Mouse (Mus musculus) myocyte (in vitro differentiated cells): ENCODE results near the gene Axl. TPM values are rescaled to one million over a fixed set of nuclear protein-coding genes. Genes with fewer than 3 reads are reported as not detected.

Experiments used
- H3K27me3 ChIP-seq: one replicate; pipeline ENCODE4 v1.6.1; 2011; ENCODE audit not compliant: control insufficient read depth, insufficient read depth, insufficient read length
- H3K36me3 ChIP-seq: one replicate; pipeline ENCODE4 v1.6.1; 2011; ENCODE audit not compliant: control insufficient read depth, insufficient read depth
- H3K4me2 ChIP-seq: one replicate; pipeline ENCODE4 v1.6.1; 2011; ENCODE audit warnings: low read depth, control low read depth
- H3K4me3 ChIP-seq: one replicate; pipeline ENCODE4 v1.5.1; 2011; ENCODE audit warnings: mild to moderate bottlenecking, control low read depth, moderate library complexity
- H3K79me2 ChIP-seq: one replicate; pipeline ENCODE4 v1.6.1; 2011; ENCODE audit not compliant: control insufficient read depth, insufficient read depth
- H3ac ChIP-seq: one replicate; pipeline ENCODE4 v1.6.1; 2011; ENCODE audit not compliant: control insufficient read depth, insufficient read length
- CEBPB ChIP-seq: IDR thresholded peaks from 2 replicates; pipeline ENCODE4 v1.6.1; 2011; ENCODE audit warnings: mild to moderate bottlenecking, moderate library complexity; ENCODE audit not compliant: poor library complexity, insufficient read depth, severe bottlenecking
- E2F4 ChIP-seq: IDR thresholded peaks from one replicate; pipeline ENCODE4 v1.6.1; 2011; ENCODE audit warnings: mild to moderate bottlenecking, control low read depth, moderate library complexity; ENCODE audit not compliant: insufficient read depth
- MAX ChIP-seq: IDR thresholded peaks from one replicate; pipeline ENCODE4 v1.6.1; 2011; ENCODE audit warnings: low read depth, mild to moderate bottlenecking, control low read depth
- MYOD1 ChIP-seq, 3 experiments: IDR thresholded peaks; one replicate each; pipeline ENCODE4 v1.6.1; 2011; ENCODE audit warnings: control low read depth in 2 of 3, low read depth in 2 of 3, mild to moderate bottlenecking in 2 of 3, moderate library complexity in 1 of 3; ENCODE audit not compliant: insufficient read length in 2 of 3, control insufficient read depth in 1 of 3
- MYOG ChIP-seq, 3 experiments: IDR thresholded peaks; one replicate each; pipeline ENCODE4 v1.6.1; 2011; ENCODE audit warnings: control low read depth in 2 of 3, low read depth in 2 of 3, mild to moderate bottlenecking in 2 of 3; ENCODE audit not compliant: insufficient read length in 2 of 3, control insufficient read depth in 1 of 3, insufficient read depth in 1 of 3
- POLR2A ChIP-seq: IDR thresholded peaks from one replicate; pipeline ENCODE4 v1.6.1; 2011; ENCODE audit warnings: low read depth, mild to moderate bottlenecking, control low read depth, moderate library complexity; ENCODE audit not compliant: insufficient read length
- POLR2AphosphoS2 ChIP-seq: IDR thresholded peaks from one replicate; pipeline ENCODE4 v1.6.1; 2011; ENCODE audit warnings: low read depth, control low read depth; ENCODE audit not compliant: insufficient read length
- REST ChIP-seq: IDR thresholded peaks from one replicate; pipeline ENCODE4 v1.6.1; 2011; ENCODE audit warnings: mild to moderate bottlenecking, control low read depth, moderate library complexity; ENCODE audit not compliant: insufficient read depth, insufficient read length
- SRF ChIP-seq: IDR thresholded peaks from one replicate; pipeline ENCODE4 v1.6.1; 2011; ENCODE audit warnings: low read depth; ENCODE audit not compliant: control insufficient read depth, insufficient read length
- TCF12 ChIP-seq: IDR thresholded peaks from one replicate; pipeline ENCODE4 v1.6.1; 2011; ENCODE audit warnings: mild to moderate bottlenecking, control low read depth; ENCODE audit not compliant: poor library complexity, insufficient read depth, severe bottlenecking
- TCF3 ChIP-seq: IDR thresholded peaks from one replicate; pipeline ENCODE4 v1.6.1; 2011; ENCODE audit warnings: low read depth, control low read depth; ENCODE audit not compliant: insufficient read length
- USF1 ChIP-seq: IDR thresholded peaks from one replicate; pipeline ENCODE4 v1.6.1; 2011; ENCODE audit warnings: low read depth, mild to moderate bottlenecking, control low read depth, moderate library complexity
- polyA plus RNA-seq: library from polyadenylated mRNA; unstranded; fragments of >200 nt; fragmentation: generic; extraction: Trizol; gene quantifications from one replicate; pipeline ENCODE4 v1.2.1, GENCODE M21; 2012; ENCODE audit warnings: missing spikeins

Gene Axl
- polyA plus RNA-seq, 1 experiment = 112 TPM

GRCm38 (mm10) chr7:25803460-25803859, 15.0 kb upstream of the Axl start:
- no peak overlapping the region for H3ac ChIP-seq
- no peak overlapping the region for H3K4me2 ChIP-seq
- no peaks in the 10 kb centered on the region for H3K79me2 ChIP-seq
- H3K4me3 ChIP-seq = no peak overlapping the region
- no peaks in the 10 kb centered on the region for H3K27me3 ChIP-seq
- TF ChIP-seq MAX (no peak), TCF3 (no peak), SRF (no peak), USF1 (no peak), TCF12 (no peak), POLR2AphosphoS2 (no peak), POLR2A (no peak), MYOG (IDR thresholded peaks at IDR 0.05; ENCODE audit: control insufficient read depth in 1 of 3, insufficient read depth in 1 of 3, insufficient read length in 2 of 3, low read depth in 2 of 3) (no peak), E2F4 (no peak), REST (no peak), CEBPB (no peak), MYOD1 (IDR thresholded peaks at IDR 0.05; ENCODE audit: control insufficient read depth in 1 of 3, insufficient read length in 2 of 3, low read depth in 2 of 3) (no peak)
- no peaks in the 10 kb centered on the region for H3K36me3 ChIP-seq

- H3K4me3 ChIP-seq = no peak overlapping the region
- TF ChIP-seq POLR2A (peak; percentile 48), USF1 (no peak), E2F4 (no peak), MYOD1 (IDR thresholded peaks at IDR 0.05; ENCODE audit: control insufficient read depth in 1 of 3, insufficient read length in 2 of 3, low read depth in 2 of 3) (peak in 1 of 3 experiments; percentile 31), REST (no peak), TCF12 (no peak), TCF3 (no peak), POLR2AphosphoS2 (peak; percentile 29), CEBPB (no peak), MYOG (IDR thresholded peaks at IDR 0.05; ENCODE audit: control insufficient read depth in 1 of 3, insufficient read depth in 1 of 3, insufficient read length in 2 of 3, low read depth in 2 of 3) (no peak), SRF (no peak), MAX (no peak)
Observed at GRCm38 (mm10) chr7:25802241-25803125, 14.0 kb upstream of the Axl start.

GRCm38 (mm10) chr7:25801031-25801430, 12.5 kb upstream of the Axl start:
- TF ChIP-seq MYOD1 (IDR thresholded peaks at IDR 0.05; ENCODE audit: control insufficient read depth in 1 of 3, insufficient read length in 2 of 3, low read depth in 2 of 3) (no peak), SRF (no peak)
- no peak overlapping the region for H3K4me2 ChIP-seq
- H3K4me3 ChIP-seq = no peak overlapping the region
- no peaks in the 10 kb centered on the region for H3K27me3 ChIP-seq
- no peak overlapping the region for H3ac ChIP-seq
- H3K79me2 ChIP-seq = no peaks in the 10 kb centered on the region
- H3K36me3 ChIP-seq = no peaks in the 10 kb centered on the region

More at GRCm38 (mm10) chr7:25802241-25803125, 14.0 kb upstream of the Axl start:
- H3ac ChIP-seq = no peak overlapping the region
- no peaks in the 10 kb centered on the region for H3K36me3 ChIP-seq
- H3K79me2 ChIP-seq = no peaks in the 10 kb centered on the region
- no peaks in the 10 kb centered on the region for H3K27me3 ChIP-seq
- peak overlapping the region; percentile 63 for H3K4me2 ChIP-seq

GRCm38 (mm10) chr7:25799369-25799768, 10.9 kb upstream of the Axl start:
- Histone ChIP-seq H3ac (no peak overlapping the region), H3K27me3 (no peaks in the 10 kb centered on the region), H3K79me2 (no peaks in the 10 kb centered on the region), H3K4me3 (no peak overlapping the region), H3K36me3 (no peaks in the 10 kb centered on the region), H3K4me2 (no peak overlapping the region)
- TF ChIP-seq TCF12 (no peak), TCF3 (no peak), MYOG (IDR thresholded peaks at IDR 0.05; ENCODE audit: control insufficient read depth in 1 of 3, insufficient read depth in 1 of 3, insufficient read length in 2 of 3, low read depth in 2 of 3) (no peak), E2F4 (no peak), MYOD1 (IDR thresholded peaks at IDR 0.05; ENCODE audit: control insufficient read depth in 1 of 3, insufficient read length in 2 of 3, low read depth in 2 of 3) (no peak), SRF (no peak), POLR2AphosphoS2 (no peak), MAX (no peak), POLR2A (no peak), CEBPB (no peak)

GRCm38 (mm10) chr7:25798540-25798939, 10.0 kb upstream of the Axl start:
- Histone ChIP-seq H3K79me2 (no peaks in the 10 kb centered on the region), H3ac (no peak overlapping the region), H3K4me2 (no peak overlapping the region), H3K27me3 (no peaks in the 10 kb centered on the region), H3K36me3 (no peaks in the 10 kb centered on the region), H3K4me3 (no peak overlapping the region)
- TF ChIP-seq TCF12 (no peak), TCF3 (no peak), POLR2A (no peak), REST (no peak), USF1 (no peak), MYOG (IDR thresholded peaks at IDR 0.05; ENCODE audit: control insufficient read depth in 1 of 3, insufficient read depth in 1 of 3, insufficient read length in 2 of 3, low read depth in 2 of 3) (no peak), MAX (no peak), E2F4 (no peak), MYOD1 (IDR thresholded peaks at IDR 0.05; ENCODE audit: control insufficient read depth in 1 of 3, insufficient read length in 2 of 3, low read depth in 2 of 3) (no peak), CEBPB (no peak), SRF (no peak), POLR2AphosphoS2 (no peak)
